Mouse (Mus musculus): ENCODE data around the gene Rsph10b.

GRCm38 (mm10) chr5:143890741-143891140, 42.1 kb upstream of the Rsph10b start:
- TF ChIP-seq POLR2A (IDR thresholded peaks at IDR 0.05; ENCODE audit: borderline replicate concordance, insufficient read depth, low read length) (no peak), CTCF (IDR thresholded peaks at IDR 0.05; ENCODE audit: borderline replicate concordance, insufficient read depth, low read depth, low read length) (no peak)

All from cerebellum, adult 2 months (tissue).